Mouse (Mus musculus) heart, embryonic 11.5 days (tissue): Measurements from ENCODE around the gene Arhgef40. TPM values are rescaled to one million over a fixed set of nuclear protein-coding genes. Genes with fewer than 3 reads are reported as not detected.

Experiments used
- ATAC-seq: fragments of 200-750 bp; cut with Nextera tagmentation; replicated peaks from 2 replicates; pipeline ENCODE4 v1.8.0; 2017; ENCODE audit warnings: moderate library complexity; ENCODE audit not compliant: insufficient number of reproducible peaks, low FRiP score, low TSS enrichment
- H3K27ac ChIP-seq: fragments of 300-500 bp; sonication (generic); 2 replicates; pipeline ENCODE4 v1.5.1; 2014; ENCODE audit warnings: mild to moderate bottlenecking, low read depth, low read length
- H3K27me3 ChIP-seq: fragments of 300-500 bp; sonication (generic); 2 replicates; pipeline ENCODE4 v1.6.1; 2014; ENCODE audit warnings: mild to moderate bottlenecking, low read length, mixed read lengths; ENCODE audit not compliant: control insufficient read depth, insufficient read depth
- H3K36me3 ChIP-seq: fragments of 300-500 bp; sonication (generic); 2 replicates; pipeline ENCODE4 v1.6.1; 2014; ENCODE audit warnings: mild to moderate bottlenecking, low read length, moderate library complexity, mixed read lengths; ENCODE audit not compliant: control insufficient read depth, insufficient read depth
- H3K4me1 ChIP-seq: fragments of 300-500 bp; sonication (generic); 2 replicates; pipeline ENCODE4 v1.6.1; 2014; ENCODE audit warnings: low read length; ENCODE audit not compliant: control insufficient read depth, insufficient read depth
- H3K4me2 ChIP-seq: fragments of 300-500 bp; sonication (generic); 2 replicates; pipeline ENCODE4 v1.6.1; 2014; ENCODE audit warnings: mild to moderate bottlenecking, moderate library complexity
- H3K4me3 ChIP-seq: fragments of 300-500 bp; sonication (generic); 2 replicates; pipeline ENCODE4 v1.5.1; 2014; ENCODE audit warnings: low read depth, low read length
- H3K9ac ChIP-seq: fragments of 300-500 bp; sonication (generic); 2 replicates; pipeline ENCODE4 v1.6.1; 2014; ENCODE audit warnings: mild to moderate bottlenecking, low read depth, low read length, moderate library complexity
- H3K9me3 ChIP-seq: fragments of 300-500 bp; sonication (generic); replicated peaks from 2 replicates; pipeline ENCODE4 v1.6.1; 2016; ENCODE audit warnings: low read length; ENCODE audit not compliant: control insufficient read depth
- WGBS: fragments of 180-500 bp; shearing (Covaris S2); extraction: QIAGEN DNeasy Blood & Tissue Kit; methylation state at CpG from one replicate; pipeline ENCODE4 v1.1.7; 2014; ENCODE audit not compliant: insufficient replicate concordance; 5-methylcytosine and 5-hydroxymethylcytosine counted together
- polyA plus RNA-seq: library from polyadenylated mRNA; unstranded; fragments of >200 nt; fragmentation: Nextera tagmentation; extraction: Ambion mirVana; gene quantifications from 2 replicates; pipeline ENCODE4 v1.2.1, GENCODE M21; 2014

Arhgef40 gene
- polyA plus RNA-seq, 1 experiment from 2014 or later: 58.3 TPM

DNA sequence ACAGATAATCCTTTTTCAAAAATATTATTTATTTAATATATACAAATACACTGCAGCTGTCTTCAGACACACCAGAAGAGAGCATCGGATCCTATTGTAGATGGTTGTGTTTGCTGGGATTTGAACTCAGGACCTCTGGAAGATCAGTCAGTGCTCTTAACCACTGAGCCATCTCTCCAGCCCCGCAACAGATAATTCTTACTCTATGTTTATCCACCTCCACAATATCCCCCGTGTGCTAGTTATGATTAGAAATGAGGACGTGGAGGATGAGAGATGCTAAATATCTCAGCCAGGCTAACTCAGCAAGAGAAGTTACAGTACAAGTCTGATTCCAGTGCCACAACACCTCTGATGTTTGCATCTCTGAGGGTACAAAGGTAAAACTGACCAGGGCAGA, 9.9 kb downstream of the Arhgef40 start:
- Histone ChIP-seq H3K4me1 (no peaks in the 10 kb centered on the region), H3K36me3 (peaks cover 61% of the 10 kb centered on the region), H3K9me3 (no peaks in the 10 kb centered on the region), H3K27ac (no peak overlapping the region), H3K4me2 (no peak overlapping the region), H3K4me3 (no peak overlapping the region), H3K9ac (no peak overlapping the region), H3K27me3 (no peaks in the 10 kb centered on the region)
- ATAC-seq: no peak
- 80% methylated on average over 4 of the region's 4 CpGs for WGBS

DNA sequence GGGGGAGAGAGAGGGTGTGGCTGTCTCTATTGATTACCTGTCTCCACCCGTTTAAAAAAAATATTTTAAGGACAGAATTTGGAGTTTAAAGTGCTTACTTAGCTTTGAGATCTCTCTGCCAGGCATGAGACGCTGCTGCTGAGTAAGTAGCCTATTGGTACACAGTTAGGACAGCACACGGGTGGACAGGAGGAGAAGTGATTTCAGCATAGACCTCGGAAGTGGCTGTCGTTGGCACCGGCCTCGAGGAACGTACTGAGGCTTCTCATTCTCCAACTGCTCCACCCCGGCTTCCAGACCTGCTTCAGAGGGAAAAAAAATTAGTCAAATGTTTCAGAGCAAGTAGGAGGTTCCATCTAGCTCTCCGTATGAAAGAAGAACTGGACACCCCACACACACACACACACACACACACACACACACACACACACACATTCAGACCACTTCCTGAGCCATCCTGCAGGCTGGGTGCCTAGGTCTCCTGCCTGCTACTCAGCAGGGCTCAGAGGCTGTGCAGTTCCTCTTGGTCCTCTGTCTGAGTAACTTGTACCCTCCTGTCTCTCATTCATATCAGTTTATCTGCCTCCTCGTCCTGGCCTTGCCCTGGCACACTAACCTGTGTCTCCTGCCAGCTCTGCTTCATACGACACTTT, 10.8 kb downstream of the Arhgef40 start:
- Histone ChIP-seq H3K9ac (no peak overlapping the region), H3K27me3 (no peaks in the 10 kb centered on the region), H3K4me3 (no peak overlapping the region), H3K27ac (no peak overlapping the region), H3K36me3 (peaks cover 56% of the 10 kb centered on the region), H3K9me3 (no peaks in the 10 kb centered on the region), H3K4me1 (no peaks in the 10 kb centered on the region), H3K4me2 (no peak overlapping the region)
- no peak for ATAC-seq
- 80% methylated on average over 12 of the region's 12 CpGs for WGBS

DNA sequence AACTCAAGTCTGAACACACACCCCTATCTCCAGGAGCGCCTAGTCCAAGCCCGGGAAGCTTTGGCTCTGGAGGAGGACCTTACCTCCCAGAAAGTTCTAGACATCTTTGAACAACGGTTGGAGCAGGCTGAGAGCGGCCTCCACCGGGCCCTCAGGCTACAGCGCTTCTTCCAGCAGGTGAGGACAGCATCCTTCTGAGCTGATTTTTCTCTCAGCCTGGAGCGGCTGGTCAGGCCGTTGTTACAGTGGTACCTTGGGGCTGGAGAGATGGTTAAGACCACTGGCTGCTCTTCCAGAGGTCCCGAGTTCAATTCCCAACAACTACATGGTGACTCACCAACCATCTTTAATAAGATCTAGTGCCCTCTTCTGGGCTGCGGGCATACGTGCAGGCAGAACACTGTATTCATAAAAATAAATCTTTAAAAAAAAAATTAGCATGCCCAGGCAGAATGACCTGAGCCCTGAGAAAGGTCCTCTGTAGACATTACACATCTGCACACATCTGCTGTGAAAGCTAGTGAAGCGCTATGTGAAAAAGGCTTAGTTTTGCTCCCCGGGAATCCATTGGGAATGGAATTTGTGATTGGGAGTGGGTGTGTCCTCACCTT, 11.8 kb downstream of the Arhgef40 start:
- WGBS: 85% methylated on average over 13 of the region's 13 CpGs
- Histone ChIP-seq H3K27ac (no peak overlapping the region), H3K27me3 (no peaks in the 10 kb centered on the region), H3K4me2 (no peak overlapping the region), H3K36me3 (peaks cover 58% of the 10 kb centered on the region), H3K4me3 (no peak overlapping the region), H3K9me3 (no peaks in the 10 kb centered on the region), H3K9ac (no peak overlapping the region), H3K4me1 (no peaks in the 10 kb centered on the region)
- no peak for ATAC-seq

DNA sequence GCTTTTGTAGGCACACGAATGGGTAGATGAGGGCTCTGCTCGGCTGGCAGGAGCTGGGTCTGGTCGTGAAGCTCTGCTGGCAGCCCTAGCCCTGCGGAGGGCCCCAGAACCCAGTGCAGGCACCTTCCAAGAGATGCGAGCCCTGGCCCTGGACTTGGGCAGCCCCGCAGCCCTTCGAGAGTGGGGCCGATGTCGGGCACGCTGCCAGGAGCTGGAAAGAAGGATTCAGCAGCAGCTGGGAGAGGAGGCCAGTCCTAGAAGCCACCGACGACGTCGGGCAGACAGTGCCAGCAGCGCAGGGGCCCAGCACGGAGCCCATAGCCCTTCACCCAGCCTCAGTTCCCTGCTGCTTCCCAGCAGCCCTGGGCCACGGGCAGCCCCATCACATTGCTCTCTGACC, 12.3 kb downstream of the Arhgef40 start:
- no peak overlapping the region for H3K9ac ChIP-seq
- ATAC-seq: no peak
- H3K4me2 ChIP-seq: no peak overlapping the region
- no peaks in the 10 kb centered on the region for H3K4me1 ChIP-seq
- no peak overlapping the region for H3K27ac ChIP-seq
- WGBS: 57% methylated on average over 17 of the region's 17 CpGs
- H3K36me3 ChIP-seq: peaks cover 56% of the 10 kb centered on the region
- H3K9me3 ChIP-seq: no peaks in the 10 kb centered on the region
- H3K4me3 ChIP-seq: no peak overlapping the region
- H3K27me3 ChIP-seq: no peaks in the 10 kb centered on the region

DNA sequence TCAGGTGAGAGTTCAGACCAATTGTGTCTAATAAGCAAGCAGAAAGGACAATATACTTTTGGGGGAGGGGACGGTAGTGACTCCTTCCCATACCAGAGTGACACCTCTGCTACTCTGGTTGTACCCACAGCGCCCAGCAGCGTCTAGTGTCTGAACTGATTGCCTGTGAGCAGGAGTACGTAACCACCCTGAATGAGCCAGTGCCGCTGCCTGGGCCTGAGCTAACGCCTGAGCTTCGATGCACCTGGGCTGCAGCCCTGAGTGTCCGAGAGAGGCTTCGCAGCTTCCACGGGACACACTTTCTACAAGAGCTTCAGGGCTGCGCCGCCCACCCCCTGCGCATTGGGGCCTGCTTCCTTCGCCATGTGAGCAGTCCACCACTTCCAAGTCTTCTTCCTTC, 13.0 kb downstream of the Arhgef40 start:
- 90% methylated on average over 14 of the region's 14 CpGs for WGBS
- Histone ChIP-seq H3K36me3 (peaks cover 56% of the 10 kb centered on the region), H3K9me3 (no peaks in the 10 kb centered on the region), H3K9ac (no peak overlapping the region), H3K27me3 (no peaks in the 10 kb centered on the region), H3K4me2 (no peak overlapping the region), H3K4me3 (no peak overlapping the region), H3K27ac (no peak overlapping the region), H3K4me1 (no peaks in the 10 kb centered on the region)
- 0 out of 2 replicates have a peak, but pooled peaks have one; percentile 7 for ATAC-seq

DNA sequence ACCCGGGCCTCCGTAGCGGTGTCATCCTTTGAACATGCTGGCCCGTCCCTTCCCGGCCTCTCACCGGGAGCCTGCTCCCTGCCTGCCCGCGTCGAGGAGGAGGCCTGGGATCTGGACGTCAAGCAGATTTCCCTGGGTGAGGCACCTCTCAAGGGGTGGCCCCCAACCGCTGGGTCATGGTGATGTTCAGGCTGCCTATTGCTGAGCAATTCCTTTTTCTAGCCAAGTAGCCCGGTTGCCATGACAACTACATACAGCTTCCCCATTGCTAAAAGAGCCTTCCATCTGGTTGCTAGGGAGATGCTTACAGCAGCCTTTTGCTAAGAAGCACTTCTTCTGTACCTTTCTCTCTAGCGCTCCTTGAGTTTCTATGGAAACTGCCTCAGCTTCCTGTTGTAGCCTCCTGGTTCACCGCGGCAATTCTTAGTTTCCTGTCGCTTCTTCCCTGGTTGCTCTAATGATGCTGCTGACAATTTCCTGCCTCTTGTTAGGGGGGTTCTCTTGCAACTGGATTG, 19.5 kb downstream of the Arhgef40 start:
- H3K9ac ChIP-seq: no peak overlapping the region
- H3K27me3 ChIP-seq: no peaks in the 10 kb centered on the region
- no peaks in the 10 kb centered on the region for H3K9me3 ChIP-seq
- H3K27ac ChIP-seq: no peak overlapping the region
- peaks cover 25% of the 10 kb centered on the region for H3K4me1 ChIP-seq
- WGBS: 56% methylated on average over 16 of the region's 16 CpGs
- H3K36me3 ChIP-seq: peaks cover 38% of the 10 kb centered on the region
- ATAC-seq: no peak
- H3K4me2 ChIP-seq: no peak overlapping the region
- H3K4me3 ChIP-seq: no peak overlapping the region

DNA sequence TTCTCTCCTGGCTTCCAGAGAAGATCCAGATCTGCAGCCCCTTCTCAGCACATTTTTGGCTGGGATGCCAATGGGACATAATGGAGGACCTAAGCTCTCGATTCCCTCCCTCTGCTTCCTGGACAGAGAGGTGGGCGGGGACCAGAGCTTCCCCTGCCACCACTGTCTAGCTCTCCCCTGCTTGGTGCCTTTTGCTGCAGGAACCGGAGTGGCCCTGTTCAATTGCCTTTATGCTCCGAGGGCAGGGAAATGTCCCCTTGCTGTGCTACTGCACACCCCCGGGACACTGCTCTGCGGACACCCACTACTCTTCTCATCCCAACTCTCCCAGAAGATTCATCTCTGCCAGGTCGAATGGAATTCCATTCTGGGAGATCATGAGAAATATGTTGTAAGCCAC, 20.6 kb downstream of the Arhgef40 start:
- peaks cover 43% of the 10 kb centered on the region for H3K36me3 ChIP-seq
- WGBS: 67% methylated on average over 7 of the region's 7 CpGs
- no peak for ATAC-seq
- H3K4me3 ChIP-seq: no peak overlapping the region
- H3K4me1 ChIP-seq: peaks cover 35% of the 10 kb centered on the region
- no peaks in the 10 kb centered on the region for H3K9me3 ChIP-seq
- H3K4me2 ChIP-seq: no peak overlapping the region; the same call in 1 of the 2 replicates
- H3K9ac ChIP-seq: 0 out of 2 replicates have a peak overlapping the region, but pooled peaks have one; percentile 40
- H3K27me3 ChIP-seq: no peaks in the 10 kb centered on the region
- peak overlapping the region; percentile 24; the same call in 1 of the 2 replicates for H3K27ac ChIP-seq

DNA sequence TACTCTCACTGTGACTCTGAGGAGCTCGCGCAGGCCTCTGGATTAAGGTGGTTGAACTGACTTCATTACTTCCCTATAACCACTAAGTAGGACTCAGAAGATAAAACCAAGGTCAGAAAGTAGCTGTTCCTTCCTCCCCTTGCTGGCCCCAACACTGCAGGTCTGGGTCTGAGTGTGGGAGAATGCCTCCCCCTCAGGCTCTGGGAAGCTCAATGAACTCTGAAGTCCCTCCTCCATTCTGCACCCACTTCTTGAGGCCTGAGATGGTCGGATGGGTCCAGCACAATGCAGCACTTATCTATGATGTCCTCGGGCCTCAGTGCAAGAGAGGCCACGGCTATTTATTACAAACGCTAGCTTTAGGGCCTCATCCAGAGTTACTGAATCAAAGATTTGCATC, 21.1 kb downstream of the Arhgef40 start:
- Histone ChIP-seq H3K9me3 (no peaks in the 10 kb centered on the region), H3K4me3 (no peak overlapping the region), H3K4me1 (peaks cover 39% of the 10 kb centered on the region), H3K27me3 (no peaks in the 10 kb centered on the region), H3K4me2 (no peak overlapping the region), H3K9ac (no peak overlapping the region), H3K27ac (peak overlapping the region; percentile 36; the same call in 1 of the 2 replicates), H3K36me3 (peaks cover 40% of the 10 kb centered on the region)
- WGBS: 52% methylated on average over 6 of the region's 6 CpGs
- ATAC-seq: no peak
